Mouse (Mus musculus) erythroid progenitor cell, adult 5-6 weeks (primary cell): Measurements from ENCODE around the gene Cblb. TPM values are rescaled to one million over a fixed set of nuclear protein-coding genes. Genes with fewer than 3 reads are reported as not detected.

ENCODE experiments used
- ATAC-seq: replicated peaks from 2 replicates; pipeline ENCODE4 v1.8.0; 2016; ENCODE audit warnings: moderate number of reproducible peaks, mild to moderate bottlenecking, moderate TSS enrichment, inconsistent platforms; ENCODE audit not compliant: poor library complexity, low FRiP score, severe bottlenecking
- total RNA-seq, 2 experiments: library from RNA; stranded (forward) in 1 of 2; stranded (reverse) in 1 of 2; fragments of 150-400 nt in 1 of 2; fragments of 186-747, 209-891 nt in 1 of 2; gene quantifications; 2 replicates each; pipeline versions ENCODE4 v1.2.3 to v1.2.4; 2015 to 2017; ENCODE audit warnings: low replicate concordance in 2 of 2

Cblb gene
- total RNA-seq, 2 experiments from 2014 or later = 5.4 to 14.3 TPM

DNA sequence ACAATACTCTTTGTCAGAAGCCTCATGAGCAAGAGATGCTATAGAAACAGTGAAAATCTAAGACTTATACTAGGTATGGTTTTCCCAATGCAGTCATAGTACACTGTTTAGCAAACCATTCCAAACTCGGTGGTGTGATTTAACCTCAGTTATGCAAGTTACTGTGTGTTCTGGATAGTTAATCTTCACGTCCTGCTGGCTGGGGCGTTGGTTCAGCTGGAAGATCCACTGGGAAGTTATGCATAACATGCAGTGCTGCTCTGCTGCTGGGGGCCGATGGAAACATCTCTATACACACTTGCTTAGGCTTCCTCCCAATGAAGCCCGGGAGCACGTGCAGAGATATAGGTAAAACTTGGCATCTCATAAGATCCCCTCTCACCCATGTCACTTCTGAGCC lies 69.4 kb downstream of the Cblb start:
- no peak for ATAC-seq

DNA sequence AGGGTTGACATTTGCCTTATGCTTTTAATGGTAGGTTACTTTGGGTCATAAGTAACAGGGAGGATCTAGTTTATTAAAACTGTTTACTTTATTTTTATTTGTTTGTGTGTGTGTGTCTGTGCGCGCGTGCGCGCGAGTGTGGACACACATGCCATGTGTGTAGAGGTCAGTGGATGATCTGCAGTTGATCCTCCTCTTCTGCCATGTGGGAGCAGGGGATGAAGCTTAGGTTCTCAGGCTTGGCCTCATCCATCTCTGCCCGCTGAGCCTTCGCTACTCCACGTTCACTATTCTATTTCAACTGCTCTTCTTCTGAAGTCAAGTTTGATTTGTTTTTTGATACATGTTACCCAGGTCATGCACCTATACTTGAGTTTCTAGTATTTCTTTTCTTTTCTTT lies 73.6 kb downstream of the Cblb start:
- no peak for ATAC-seq

DNA sequence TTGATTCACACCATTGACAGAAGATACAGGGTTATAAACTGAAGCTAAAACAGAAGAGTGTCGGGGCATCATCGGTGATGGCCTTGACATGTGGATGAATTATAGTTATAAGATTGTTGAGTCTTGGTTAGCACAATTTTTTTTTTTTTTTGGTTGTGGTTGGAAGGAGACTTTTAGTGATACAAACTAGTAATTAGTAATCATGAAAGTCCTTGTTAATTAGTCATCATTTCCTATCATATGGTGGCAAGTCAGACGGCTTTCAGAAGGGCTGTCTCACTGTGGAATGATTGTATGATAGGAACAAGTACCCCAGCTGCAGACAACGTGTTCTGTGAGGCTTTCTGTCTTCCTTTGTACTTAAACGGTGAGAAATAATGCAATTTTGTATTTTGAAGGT lies 76.8 kb downstream of the Cblb start:
- no peak for ATAC-seq

DNA sequence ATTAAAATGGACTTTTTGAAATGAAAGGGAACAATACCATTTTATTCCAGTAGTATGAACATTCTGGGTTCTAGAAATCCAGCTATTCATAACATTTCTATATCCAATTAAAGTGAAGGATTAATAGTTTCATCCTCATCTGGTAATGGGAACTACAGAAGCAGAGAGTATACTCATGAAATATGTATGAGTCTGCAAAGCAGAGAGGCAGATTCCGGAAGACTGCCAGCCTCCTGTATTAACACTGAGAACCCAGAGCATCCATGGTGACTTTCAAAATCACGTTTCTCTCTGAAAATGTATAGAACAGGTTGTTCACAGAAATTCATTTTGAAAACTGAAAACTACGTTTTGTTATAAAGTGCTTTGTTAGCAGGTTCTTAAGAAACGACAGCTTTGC lies 83.4 kb downstream of the Cblb start:
- ATAC-seq = no peak

DNA sequence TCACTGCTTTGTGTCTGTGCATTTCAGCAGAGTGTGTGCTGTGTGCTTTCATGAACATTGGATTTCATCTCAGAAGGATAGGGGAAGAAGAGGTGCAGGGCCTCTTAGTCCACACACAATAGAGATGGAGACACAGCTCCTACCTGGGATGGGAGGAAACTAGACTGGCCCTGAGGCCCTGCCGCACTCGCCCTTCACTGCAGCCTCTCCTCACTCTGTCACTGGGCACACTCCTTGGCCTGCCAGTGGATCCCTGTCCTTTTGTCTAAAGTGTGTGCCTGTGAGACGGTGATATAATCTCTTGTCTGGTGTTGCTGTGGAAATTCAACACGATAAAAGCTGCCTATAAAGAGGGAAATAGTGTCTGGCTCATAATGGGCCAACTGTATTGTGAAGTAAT lies 88.0 kb downstream of the Cblb start:
- ATAC-seq = no peak

DNA sequence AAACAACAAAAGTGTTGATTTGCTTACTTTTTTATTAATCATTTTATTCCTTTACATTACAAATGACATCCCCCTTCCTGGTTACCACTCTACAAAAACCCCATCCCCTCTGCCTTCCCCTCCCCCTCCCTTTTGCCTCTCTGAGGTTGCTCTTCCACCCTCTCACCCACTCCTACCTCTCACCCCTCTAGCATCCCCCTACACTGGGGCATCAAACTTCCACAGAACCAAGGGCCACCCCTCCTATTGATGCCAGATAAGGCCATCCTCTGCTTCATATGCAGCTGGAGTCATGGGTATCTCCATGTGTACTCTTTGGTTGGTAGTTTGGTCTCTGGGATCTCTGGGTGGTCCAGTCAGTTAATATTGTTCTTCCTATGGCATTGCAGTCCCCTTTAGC lies 93.9 kb downstream of the Cblb start:
- no peak for ATAC-seq

DNA sequence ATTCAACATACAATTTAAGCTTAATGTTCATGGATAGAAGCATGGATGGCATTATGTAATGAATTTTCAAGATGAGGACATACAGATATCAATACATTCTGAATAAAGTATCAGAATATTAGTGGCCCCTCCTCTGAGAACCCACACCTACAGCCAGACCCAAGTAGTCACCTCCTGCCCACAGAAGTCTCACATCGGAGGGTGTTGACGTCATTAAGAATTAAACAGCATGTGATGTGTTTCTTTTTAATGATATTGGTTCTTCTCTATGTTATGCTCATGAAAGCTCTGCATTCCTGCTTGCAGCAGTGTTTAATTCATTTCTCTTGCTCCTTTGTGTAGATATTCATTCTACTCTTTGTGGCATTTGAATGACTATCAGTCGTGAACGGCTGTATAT lies 94.9 kb downstream of the Cblb start:
- ATAC-seq = no peak

DNA sequence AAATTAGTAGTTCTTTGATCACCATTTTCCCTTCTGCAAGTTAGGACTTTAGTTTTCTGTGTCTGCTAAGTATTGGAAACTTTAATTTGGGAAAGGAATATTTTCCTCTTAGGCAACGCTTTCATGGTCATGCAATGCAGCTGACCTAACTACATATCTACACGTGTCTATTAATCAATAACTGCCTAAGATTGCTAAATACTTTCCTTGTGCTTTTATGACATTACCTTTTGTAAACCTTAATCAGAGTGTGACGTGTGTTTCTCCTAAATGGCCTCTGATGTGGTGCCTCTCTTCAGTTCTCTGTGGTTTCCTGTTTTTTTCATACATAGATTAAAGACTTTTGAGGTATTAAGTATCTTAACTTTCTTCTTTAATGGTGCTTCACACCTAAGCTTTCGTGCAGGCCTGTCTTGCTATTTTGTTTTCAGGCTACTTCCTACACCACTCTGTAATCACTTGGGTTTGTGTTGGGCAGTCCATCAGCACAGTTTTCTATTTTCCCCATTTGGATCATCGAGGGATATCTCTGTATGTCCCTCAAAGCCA lies 98.4 kb downstream of the Cblb start:
- no peak for ATAC-seq

DNA sequence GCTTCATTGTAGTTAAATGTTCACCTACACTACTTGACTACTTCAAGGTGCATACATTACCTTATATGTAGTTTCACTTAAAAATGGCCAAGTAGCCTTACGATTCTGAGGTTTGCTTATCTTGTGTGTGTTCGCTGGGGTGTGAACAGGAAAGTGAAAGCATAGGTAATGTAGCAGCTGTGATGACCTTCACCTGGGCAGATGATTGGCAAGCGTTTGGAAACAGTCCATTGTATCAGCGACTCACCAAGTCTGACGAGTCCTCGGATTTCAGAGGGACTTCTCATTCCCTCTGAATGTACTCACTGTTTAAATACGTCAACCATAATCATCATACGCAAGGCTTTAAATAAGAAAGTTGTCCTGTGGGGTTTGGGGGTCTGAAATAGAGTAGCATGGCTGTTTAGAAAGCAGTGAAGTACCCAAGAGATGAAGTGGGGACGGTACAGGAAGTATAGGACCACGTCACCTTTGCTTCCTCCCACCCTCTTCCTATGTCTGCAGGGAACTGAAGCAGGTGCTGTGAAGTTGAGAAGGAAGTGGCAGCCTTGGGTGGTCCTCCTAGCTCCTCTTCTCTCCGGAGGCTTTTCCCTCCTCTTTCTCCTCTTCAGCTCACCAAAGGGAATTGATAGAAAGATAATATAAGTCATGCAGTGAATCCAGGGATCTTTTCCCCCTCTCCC lies 101.9 kb downstream of the Cblb start:
- no peak for ATAC-seq

DNA sequence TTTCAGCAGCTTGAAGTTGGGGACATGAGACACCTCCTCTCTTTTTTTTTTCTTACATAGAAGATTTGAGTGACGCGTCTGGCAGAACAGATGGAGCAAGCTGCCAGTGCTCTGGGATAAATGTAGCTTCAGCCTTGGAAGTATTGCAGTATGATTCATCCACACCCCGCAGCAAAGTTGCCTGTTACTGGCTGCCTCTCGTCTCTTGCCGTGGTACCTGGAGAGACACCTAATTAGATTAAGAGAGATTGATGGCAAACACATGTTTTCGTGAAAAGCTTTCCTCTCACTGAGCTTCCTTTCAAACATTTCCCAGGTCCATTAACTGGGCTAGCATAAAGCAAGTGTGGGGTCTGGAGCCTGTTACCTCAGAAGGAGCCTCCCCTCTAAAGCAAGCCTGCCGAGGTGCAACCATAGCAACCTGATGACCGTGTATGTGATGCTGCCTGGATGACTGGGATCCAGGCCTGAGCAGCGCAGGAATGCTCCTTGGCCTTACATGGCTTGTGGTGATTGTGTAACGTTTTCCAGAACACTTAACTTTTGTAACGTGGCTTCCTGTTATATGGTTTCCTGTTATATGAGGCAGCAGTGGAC lies 103.7 kb downstream of the Cblb start:
- no peak for ATAC-seq

DNA sequence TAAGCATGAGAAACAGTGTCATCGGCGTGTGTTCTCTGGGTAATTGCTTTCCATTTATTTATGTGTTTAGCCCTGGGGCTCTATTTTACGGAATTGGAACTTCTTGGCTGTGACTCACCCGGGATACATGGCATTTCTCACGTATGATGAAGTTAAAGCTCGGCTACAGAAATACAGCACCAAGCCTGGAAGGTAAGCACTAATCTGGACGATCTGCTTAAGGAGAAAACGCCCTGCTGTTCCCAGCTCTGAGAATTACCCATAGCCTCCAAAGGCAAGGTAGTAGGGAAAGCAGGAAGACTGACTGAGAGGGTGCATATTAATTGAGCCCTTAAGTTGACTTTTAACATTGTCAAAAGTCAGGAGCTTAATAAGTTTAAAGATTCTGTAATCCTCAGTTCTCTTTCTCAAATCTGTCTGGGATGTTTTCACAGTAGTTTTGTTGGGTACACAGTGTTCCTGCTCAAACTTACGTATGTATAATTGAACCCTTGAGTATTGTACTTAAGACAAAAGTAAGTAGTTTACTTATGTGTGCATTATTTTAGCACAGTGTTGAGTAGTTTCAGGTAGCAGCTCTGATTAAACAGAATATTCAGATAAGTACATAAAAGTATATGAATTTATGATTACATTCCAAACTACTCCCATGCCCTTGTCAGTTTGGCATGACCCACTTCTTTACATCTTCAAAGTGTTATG lies 104.8 kb downstream of the Cblb start:
- no peak for ATAC-seq

DNA sequence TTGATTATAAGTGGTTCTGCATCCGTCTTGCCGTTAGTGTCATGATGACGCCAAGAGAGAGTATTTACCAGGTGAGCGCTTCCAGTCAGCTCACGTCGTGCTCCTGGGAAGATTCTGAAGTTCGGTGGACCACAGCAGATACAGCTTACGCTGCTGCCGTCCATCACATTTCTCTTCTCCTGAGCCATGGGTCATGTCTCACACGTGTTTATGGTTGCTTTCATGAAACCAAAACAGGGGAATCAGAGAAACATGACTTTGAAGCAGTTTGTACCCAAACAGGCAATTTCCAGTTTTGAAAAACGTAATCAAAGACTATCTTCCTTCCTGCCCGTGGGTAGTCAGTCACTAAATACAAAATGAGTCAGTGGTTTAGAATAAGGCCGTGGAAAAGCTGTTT lies 112.1 kb downstream of the Cblb start:
- ATAC-seq = no peak

DNA sequence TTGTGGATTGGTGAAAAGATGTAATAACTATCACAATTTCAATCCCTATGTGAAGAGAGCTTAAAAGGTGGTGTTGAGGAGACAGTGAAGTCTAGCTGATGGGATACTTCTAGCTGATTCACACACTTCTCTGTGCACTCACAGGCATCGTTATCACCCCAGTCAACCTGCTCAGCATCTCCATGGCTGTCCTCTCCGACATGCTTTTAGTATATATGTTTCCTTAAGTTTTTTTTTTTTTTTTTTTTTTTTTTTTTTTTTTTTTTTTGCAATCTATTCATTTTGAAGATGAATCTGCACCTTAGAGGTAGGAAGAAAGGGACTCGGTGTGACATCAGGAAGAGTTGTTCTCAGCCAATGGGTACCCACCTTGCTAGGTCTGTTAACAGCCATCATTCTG lies 112.8 kb downstream of the Cblb start:
- no peak for ATAC-seq

DNA sequence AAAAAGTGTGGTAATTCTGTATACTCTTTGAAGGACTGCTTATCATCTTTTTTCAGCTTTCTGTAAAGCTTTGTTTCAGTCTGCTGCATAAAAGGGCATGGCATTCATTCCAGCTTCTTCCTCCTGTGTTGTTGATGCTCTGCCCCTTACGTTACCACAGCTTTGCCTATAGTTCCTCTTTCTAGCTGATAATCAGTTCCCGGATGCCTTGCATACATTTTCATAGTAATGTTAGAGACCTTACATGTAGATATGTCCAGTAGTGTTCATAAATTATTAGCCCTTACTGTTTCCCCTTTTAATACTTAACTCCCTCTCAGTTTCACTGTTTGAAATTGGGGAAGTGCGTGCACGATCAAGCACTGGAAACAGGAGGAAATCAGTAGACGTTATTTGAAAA lies 113.8 kb downstream of the Cblb start:
- ATAC-seq = no peak

DNA sequence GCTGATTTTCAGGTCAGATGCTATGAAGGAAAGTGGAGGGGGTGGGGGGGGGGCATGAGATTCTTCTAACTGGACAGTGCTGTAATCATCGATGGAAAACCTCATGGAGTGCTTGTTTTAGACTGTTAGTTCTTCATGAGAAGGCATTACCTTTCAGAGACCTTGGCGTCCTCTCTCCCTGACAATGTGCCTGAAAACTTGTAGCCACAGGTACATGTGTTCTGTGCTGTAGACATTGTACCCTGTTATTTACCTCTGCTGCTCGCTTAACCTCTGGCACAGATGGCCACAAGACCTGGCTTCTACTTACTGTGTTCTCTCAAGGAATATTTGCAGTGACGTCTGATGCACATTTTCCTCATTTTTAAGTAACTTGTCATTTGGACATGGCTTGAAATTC lies 114.5 kb downstream of the Cblb start:
- ATAC-seq = no peak

DNA sequence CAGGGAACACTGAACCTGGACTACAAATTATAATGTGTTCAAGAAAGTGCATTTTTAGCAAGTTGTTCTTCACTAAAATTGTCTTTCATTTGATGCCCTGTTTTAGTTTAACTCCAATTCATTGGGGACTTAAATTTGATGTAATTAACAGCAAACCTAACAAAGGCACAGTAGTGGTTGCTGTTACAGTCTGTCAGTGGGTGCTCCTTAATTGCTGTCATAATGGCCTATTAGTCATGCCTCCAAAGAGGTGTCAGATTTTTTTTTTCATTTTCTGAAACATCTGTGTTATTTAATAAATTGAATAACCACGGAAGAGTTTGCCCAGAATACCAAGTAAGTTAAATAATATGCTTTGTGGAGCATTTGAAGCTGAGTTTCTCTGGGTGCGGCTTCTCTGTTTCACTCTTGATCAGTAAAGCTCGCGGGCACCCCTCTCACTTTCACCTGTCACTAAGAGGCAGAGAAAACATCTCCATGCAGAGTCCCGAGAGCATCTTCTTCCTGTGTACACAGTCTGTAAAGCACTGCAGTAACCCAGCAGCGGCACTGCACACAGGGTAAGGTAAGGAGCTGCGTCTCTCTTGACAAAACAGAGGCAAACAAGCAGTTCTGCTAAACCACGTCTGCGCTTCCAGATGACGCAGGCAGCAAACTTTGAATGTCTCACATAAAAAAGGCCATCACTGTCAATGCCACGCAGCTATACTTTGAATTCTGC lies 116.1 kb downstream of the Cblb start:
- ATAC-seq = no peak

DNA sequence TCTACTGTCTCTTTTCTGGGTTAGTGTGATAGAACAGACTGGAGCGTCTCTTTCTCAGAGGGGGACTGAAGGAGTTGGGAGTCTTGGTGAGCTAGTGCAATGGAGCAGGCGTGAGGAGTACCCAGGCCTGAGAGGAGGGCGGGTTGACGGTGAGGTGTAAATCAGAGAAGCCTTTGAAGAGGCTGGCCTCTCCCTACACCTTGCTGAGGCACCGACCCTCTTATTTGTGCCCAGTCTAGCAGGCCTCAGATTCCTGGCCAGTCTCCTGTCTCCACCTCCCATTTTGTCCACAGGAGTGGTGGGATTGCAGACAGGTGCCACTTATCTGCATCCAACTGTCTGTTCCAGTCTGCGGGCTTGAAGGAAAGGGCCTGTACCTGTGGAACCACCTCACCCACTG lies 117.0 kb downstream of the Cblb start:
- no peak for ATAC-seq

DNA sequence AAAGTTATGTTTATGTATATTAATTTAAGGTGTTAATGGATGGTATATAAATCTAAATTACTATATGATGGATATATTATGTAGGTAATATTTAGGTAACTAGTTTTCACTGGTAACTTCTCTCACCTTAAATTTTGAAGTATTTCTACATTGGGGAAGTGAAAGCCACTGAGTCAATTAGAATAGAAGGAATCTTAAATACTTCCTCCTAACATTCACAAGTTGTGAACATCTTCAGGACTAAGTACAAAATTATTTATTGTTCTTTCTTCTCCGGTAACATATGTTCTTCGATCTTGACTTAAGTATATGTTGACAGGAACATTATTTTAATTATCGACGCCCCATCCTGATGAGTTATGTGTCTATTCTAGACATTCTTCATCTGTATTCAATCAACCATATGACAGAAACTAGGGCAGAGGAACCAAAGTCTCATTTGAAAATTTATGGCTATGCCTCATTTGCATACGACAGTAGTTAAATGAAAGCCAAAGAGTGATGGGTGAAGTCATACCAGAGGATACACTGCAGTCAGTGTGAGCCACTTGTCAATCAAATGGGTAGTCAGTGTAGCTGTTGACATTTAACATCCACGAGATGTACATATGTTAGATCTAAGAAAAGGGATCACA lies 118.2 kb downstream of the Cblb start:
- ATAC-seq = no peak

DNA sequence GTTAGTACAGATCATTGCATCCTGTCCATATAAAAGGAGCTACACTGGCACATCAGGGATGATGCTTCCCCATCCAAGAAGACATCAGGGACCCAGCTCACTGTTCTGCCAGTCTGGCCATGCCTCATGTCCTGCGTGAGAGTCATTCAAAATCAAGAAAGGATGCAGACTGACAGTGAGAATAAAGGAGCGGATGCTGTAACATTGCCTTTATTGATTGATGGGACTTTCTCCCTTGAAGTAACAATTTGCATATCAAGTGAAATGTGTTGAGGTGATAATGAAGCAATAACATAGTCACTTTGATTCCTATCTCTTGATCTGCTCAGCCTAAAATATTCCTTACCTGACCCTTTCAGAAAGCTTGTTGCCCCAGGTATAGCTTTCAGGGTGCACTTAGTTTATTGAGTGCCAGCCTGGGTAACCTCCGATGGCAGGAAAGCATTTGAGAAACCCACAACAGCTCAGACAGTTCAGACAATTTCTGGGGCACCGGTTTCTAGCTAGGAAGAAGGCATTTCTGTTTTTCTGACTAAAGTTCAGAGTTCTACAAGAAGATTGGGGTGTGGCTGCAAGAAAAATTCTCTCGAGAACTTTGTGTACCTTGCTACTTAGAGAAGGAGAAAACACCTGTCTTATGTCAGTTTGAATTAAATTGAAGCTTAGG lies 124.1 kb downstream of the Cblb start:
- ATAC-seq = no peak
